Mouse (Mus musculus) neural tube, embryonic 14.5 days (tissue): ENCODE measurements at regions not wholly inside any gene's neighbourhood (a gene's known extent, or its start where the extent isn't known, plus 50 kb on each side); places are given as distances from the start of the nearest gene placed in this dataset.

Source experiments
- ATAC-seq: fragments of 200-750 bp; cut with Nextera tagmentation; 2 replicates; pipeline ENCODE4 v1.8.0; 2017; ENCODE audit warnings: low read depth, mild to moderate bottlenecking, moderate TSS enrichment, moderate library complexity
- H3K27ac ChIP-seq: fragments of 300-500 bp; sonication (generic); 2 replicates; pipeline ENCODE4 v1.5.1; 2014; ENCODE audit warnings: low read depth, mild to moderate bottlenecking, control low read depth, low read length, moderate library complexity, mixed read lengths
- H3K27me3 ChIP-seq: fragments of 300-500 bp; sonication (generic); 2 replicates; pipeline ENCODE4 v1.6.1; 2014; ENCODE audit warnings: low read length; ENCODE audit not compliant: control insufficient read depth, insufficient read depth
- H3K36me3 ChIP-seq: fragments of 300-500 bp; sonication (generic); 2 replicates; pipeline ENCODE4 v1.6.1; 2014; ENCODE audit warnings: low read length, mixed read lengths; ENCODE audit not compliant: control insufficient read depth, insufficient read depth
- H3K4me1 ChIP-seq: fragments of 300-500 bp; sonication (generic); 2 replicates; pipeline ENCODE4 v1.6.1; 2014; ENCODE audit warnings: low read length; ENCODE audit not compliant: control insufficient read depth, insufficient read depth
- H3K4me2 ChIP-seq: fragments of 300-500 bp; sonication (generic); 2 replicates; pipeline ENCODE4 v1.6.1; 2014; ENCODE audit warnings: mild to moderate bottlenecking, low read depth, low read length, control low read depth
- H3K4me3 ChIP-seq: fragments of 300-500 bp; sonication (generic); 2 replicates; pipeline ENCODE4 v1.5.1; 2014; ENCODE audit warnings: low read depth, low read length, control low read depth, mixed read lengths
- H3K9ac ChIP-seq: fragments of 300-500 bp; sonication (generic); replicated peaks from 2 replicates; pipeline ENCODE4 v1.6.1; 2014; ENCODE audit warnings: low read depth, mild to moderate bottlenecking, control low read depth, low read length, mixed read lengths
- H3K9me3 ChIP-seq: fragments of 300-500 bp; sonication (generic); 2 replicates; pipeline ENCODE4 v1.6.1; 2016; ENCODE audit warnings: low read length; ENCODE audit not compliant: control insufficient read depth
- WGBS: fragments of 180-500 bp; shearing (Covaris S2); extraction: QIAGEN DNeasy Blood & Tissue Kit; methylation state at CpG from one replicate; pipeline ENCODE4 v1.1.7; 2014; 5-methylcytosine and 5-hydroxymethylcytosine counted together

- no peak overlapping the region for H3K4me2 ChIP-seq
- ATAC-seq, result no peak
- H3K27me3 ChIP-seq, result no peaks in the 10 kb centered on the region
- no peaks in the 10 kb centered on the region for H3K9me3 ChIP-seq
- H3K27ac ChIP-seq, result no peak overlapping the region
- 62% methylated on average over 5 of the region's 5 CpGs for WGBS
- H3K9ac ChIP-seq, result no peak overlapping the region
- no peaks in the 10 kb centered on the region for H3K4me1 ChIP-seq
- no peak overlapping the region for H3K4me3 ChIP-seq
- H3K36me3 ChIP-seq, result no peaks in the 10 kb centered on the region
These were observed 137.2 kb downstream of the 9530068E07Rik start for GRCm38 (mm10) chr11:52533379-52533778.

GRCm38 (mm10) chr11:52534586-52534985, 138.4 kb downstream of the 9530068E07Rik start:
- H3K4me1 ChIP-seq, result no peaks in the 10 kb centered on the region
- H3K27me3 ChIP-seq, result no peaks in the 10 kb centered on the region
- WGBS, result 54% methylated on average over 13 of the region's 13 CpGs
- H3K4me3 ChIP-seq, result no peak overlapping the region
- H3K9me3 ChIP-seq, result no peaks in the 10 kb centered on the region
- no peak overlapping the region for H3K27ac ChIP-seq
- no peak overlapping the region for H3K9ac ChIP-seq
- ATAC-seq, result no peak
- no peak overlapping the region for H3K4me2 ChIP-seq
- no peaks in the 10 kb centered on the region for H3K36me3 ChIP-seq

- no peaks in the 10 kb centered on the region for H3K27me3 ChIP-seq
- H3K36me3 ChIP-seq, result no peaks in the 10 kb centered on the region
- no peak overlapping the region for H3K4me3 ChIP-seq
- 80% methylated on average over 2 of the region's 2 CpGs for WGBS
- ATAC-seq, result no peak
- no peak overlapping the region for H3K4me2 ChIP-seq
- no peak overlapping the region for H3K27ac ChIP-seq
- no peak overlapping the region for H3K9ac ChIP-seq
- 0 out of 2 replicates have a peak, but pooled peaks cover 2% of the 10 kb centered on the region for H3K4me1 ChIP-seq
- no peaks in the 10 kb centered on the region for H3K9me3 ChIP-seq
These were observed 140.0 kb downstream of the 9530068E07Rik start for GRCm38 (mm10) chr11:52536211-52536610.

GRCm38 (mm10) chr11:52536841-52537240, 140.6 kb downstream of the 9530068E07Rik start:
- 76% methylated on average over 11 of the region's 11 CpGs for WGBS
- H3K4me1 ChIP-seq, result 0 out of 2 replicates have a peak, but pooled peaks cover 2% of the 10 kb centered on the region
- H3K9ac ChIP-seq, result no peak overlapping the region
- no peak overlapping the region for H3K4me3 ChIP-seq
- ATAC-seq, result no peak
- H3K4me2 ChIP-seq, result no peak overlapping the region
- no peaks in the 10 kb centered on the region for H3K36me3 ChIP-seq
- no peak overlapping the region for H3K27ac ChIP-seq
- H3K9me3 ChIP-seq, result no peaks in the 10 kb centered on the region
- no peaks in the 10 kb centered on the region for H3K27me3 ChIP-seq

- peak; percentile 78 for ATAC-seq
- 56% methylated on average over 4 of the region's 4 CpGs for WGBS
These were observed 141.7 kb downstream of the 9530068E07Rik start for GRCm38 (mm10) chr11:52537819-52538435.

GRCm38 (mm10) chr11:52541210-52541609, 145.0 kb downstream of the 9530068E07Rik start:
- Histone ChIP-seq H3K4me2 (no peak overlapping the region), H3K4me3 (no peak overlapping the region), H3K27me3 (no peaks in the 10 kb centered on the region), H3K9me3 (no peaks in the 10 kb centered on the region), H3K4me1 (0 out of 2 replicates have a peak, but pooled peaks cover 2% of the 10 kb centered on the region), H3K36me3 (no peaks in the 10 kb centered on the region), H3K27ac (0 out of 2 replicates have a peak overlapping the region, but pooled peaks have one; percentile 7), H3K9ac (no peak overlapping the region)
- WGBS, result 53% methylated on average over 5 of the region's 5 CpGs
- peak; percentile 64; the same call in 1 of the 2 replicates for ATAC-seq

More at GRCm38 (mm10) chr11:52537819-52538435, 141.7 kb downstream of the 9530068E07Rik start:
- H3K4me3 ChIP-seq, result no peak overlapping the region
- H3K9ac ChIP-seq, result no peak overlapping the region
- H3K27ac ChIP-seq, result no peak overlapping the region
- no peaks in the 10 kb centered on the region for H3K27me3 ChIP-seq
- H3K4me2 ChIP-seq, result no peak overlapping the region
- no peaks in the 10 kb centered on the region for H3K9me3 ChIP-seq
- 0 out of 2 replicates have a peak, but pooled peaks cover 2% of the 10 kb centered on the region for H3K4me1 ChIP-seq
- H3K36me3 ChIP-seq, result no peaks in the 10 kb centered on the region

- Histone ChIP-seq H3K9me3 (no peaks in the 10 kb centered on the region), H3K36me3 (no peaks in the 10 kb centered on the region), H3K27me3 (no peaks in the 10 kb centered on the region), H3K4me3 (no peak overlapping the region), H3K4me2 (no peak overlapping the region), H3K27ac (no peak overlapping the region), H3K4me1 (no peaks in the 10 kb centered on the region), H3K9ac (no peak overlapping the region)
- 62% methylated on average over 5 of the region's 5 CpGs for WGBS
- ATAC-seq, result no peak
These were observed 155.2 kb downstream of the 9530068E07Rik start for GRCm38 (mm10) chr11:52551451-52551850.

GRCm38 (mm10) chr11:52552860-52553259, 156.6 kb downstream of the 9530068E07Rik start:
- 90% methylated on average over 4 of the region's 4 CpGs for WGBS
- ATAC-seq, result no peak
- Histone ChIP-seq H3K9me3 (no peaks in the 10 kb centered on the region), H3K4me2 (no peak overlapping the region), H3K36me3 (no peaks in the 10 kb centered on the region), H3K27me3 (no peaks in the 10 kb centered on the region), H3K9ac (no peak overlapping the region), H3K4me3 (no peak overlapping the region), H3K4me1 (no peaks in the 10 kb centered on the region), H3K27ac (no peak overlapping the region)

- H3K4me2 ChIP-seq, result no peak overlapping the region
- no peaks in the 10 kb centered on the region for H3K9me3 ChIP-seq
- H3K9ac ChIP-seq, result no peak overlapping the region
- H3K4me1 ChIP-seq, result 0 out of 2 replicates have a peak, but pooled peaks cover 3% of the 10 kb centered on the region
- ATAC-seq, result no peak
- H3K27me3 ChIP-seq, result no peaks in the 10 kb centered on the region
- H3K4me3 ChIP-seq, result no peak overlapping the region
- H3K27ac ChIP-seq, result no peak overlapping the region
- WGBS, result 93% methylated on average over 3 of the region's 3 CpGs
- H3K36me3 ChIP-seq, result no peaks in the 10 kb centered on the region
These were observed 161.6 kb downstream of the 9530068E07Rik start for GRCm38 (mm10) chr11:52557836-52558235.
